Comparison of ENCODE assay signal across 28 mouse cellular contexts in genomic region chr19:48766524-48766923, GRCm38 (mm10).
"Had no signal": no experiment of that assay in that cellular context is flagged by ENCODE, and none has a peak within 500 bp of the region (broad histone marks: within the 10 kb centered on the region; RNA-seq: fewer than 3 reads in every experiment).

No protein-coding gene starts in this region.

- H3K4me3 ChIP-seq: embryonic facial prominence, embryonic 10.5 days; embryonic facial prominence, embryonic 12.5 days; embryonic facial prominence, embryonic 13.5 days; embryonic facial prominence, embryonic 15.5 days; erythroblast, embryonic 14.5 days; forebrain, embryonic 10.5 days; forebrain, embryonic 12.5 days; forebrain, embryonic 13.5 days; forebrain, embryonic 15.5 days; gastrocnemius, adult 2 months had no signal

- ATAC-seq: forebrain, embryonic 13.5 days; forebrain, embryonic 14.5 days; forebrain, embryonic 15.5 days; forebrain, postnatal 0 days had no signal

- DNase-seq: cerebellum, adult 18-20 months; cerebellum, adult 2 months; cerebellum, adult 8-10 months; cerebellum, adult 9-10 months; cerebellum, adult 9-11 months; cerebellum, postnatal 10 days; cerebellum, postnatal 14 days; cerebellum, postnatal 25 days; cerebellum, postnatal 36 days; embryo, embryonic 11 days; forebrain, postnatal 0 days; gastrocnemius, adult 2 months; gastrocnemius, postnatal 10 days; gastrocnemius, postnatal 14 days; gastrocnemius, postnatal 25 days; gastrocnemius, postnatal 36 days; heart, adult 11 months; heart, adult 18-20 months had no signal

- H3K27ac ChIP-seq: embryonic facial prominence, embryonic 10.5 days; embryonic facial prominence, embryonic 12.5 days; embryonic facial prominence, embryonic 13.5 days; embryonic facial prominence, embryonic 15.5 days; forebrain, embryonic 10.5 days; forebrain, embryonic 12.5 days; forebrain, embryonic 13.5 days; forebrain, embryonic 15.5 days; gastrocnemius, adult 2 months had no signal

- H3K9ac ChIP-seq: embryonic facial prominence, embryonic 12.5 days; embryonic facial prominence, embryonic 13.5 days; embryonic facial prominence, embryonic 15.5 days; forebrain, embryonic 12.5 days; forebrain, embryonic 13.5 days; forebrain, embryonic 15.5 days; forebrain, postnatal 0 days had no signal

- H3K27me3 ChIP-seq: embryonic facial prominence, embryonic 12.5 days; embryonic facial prominence, embryonic 13.5 days; embryonic facial prominence, embryonic 15.5 days; forebrain, embryonic 12.5 days; forebrain, embryonic 13.5 days; forebrain, embryonic 15.5 days had no signal

- H3K9me3 ChIP-seq: embryonic facial prominence, embryonic 10.5 days; embryonic facial prominence, embryonic 12.5 days; embryonic facial prominence, embryonic 13.5 days; embryonic facial prominence, embryonic 15.5 days; forebrain, embryonic 10.5 days; forebrain, embryonic 12.5 days; forebrain, embryonic 13.5 days; forebrain, embryonic 15.5 days had no signal

- H3K4me1 ChIP-seq: embryonic facial prominence, embryonic 10.5 days; embryonic facial prominence, embryonic 12.5 days; embryonic facial prominence, embryonic 13.5 days; embryonic facial prominence, embryonic 15.5 days; forebrain, embryonic 15.5 days had no signal

- H3K36me3 ChIP-seq: embryonic facial prominence, embryonic 10.5 days; embryonic facial prominence, embryonic 12.5 days; embryonic facial prominence, embryonic 13.5 days; embryonic facial prominence, embryonic 15.5 days; forebrain, embryonic 10.5 days; forebrain, embryonic 12.5 days; forebrain, embryonic 15.5 days had no signal

- H3K4me2 ChIP-seq: embryonic facial prominence, embryonic 12.5 days; embryonic facial prominence, embryonic 13.5 days; embryonic facial prominence, embryonic 15.5 days; forebrain, embryonic 12.5 days; forebrain, embryonic 13.5 days; forebrain, embryonic 15.5 days had no signal
